Mouse (Mus musculus) heart, postnatal 25 days (tissue): ENCODE measurements around the gene Stx1b. TPM values are rescaled to one million over a fixed set of nuclear protein-coding genes. Genes with fewer than 3 reads are reported as not detected.
"Not testable (repeated sequence)": the region's sequence is repeated elsewhere in the genome, so short reads cannot be mapped to it uniquely, and the experiment has no call there.

Source experiments
- DNase-seq: peaks from one replicate; pipeline ENCODE4 v3.0.0; 2022; ENCODE audit warnings: low spot score
- intact Hi-C: fragments of 180-260 bp; cut with DNase I; formaldehyde crosslinking; loops from one replicate; pipeline ENCODE4 v1.15.1; 2025
- total RNA-seq, 2 experiments: library from RNA; stranded (reverse); gene quantifications; 2 replicates each; pipeline ENCODE4 v1.2.3; 2021

Gene Stx1b
- under 1 TPM; 0.39 to 0.42 TPM for total RNA-seq

DNA sequence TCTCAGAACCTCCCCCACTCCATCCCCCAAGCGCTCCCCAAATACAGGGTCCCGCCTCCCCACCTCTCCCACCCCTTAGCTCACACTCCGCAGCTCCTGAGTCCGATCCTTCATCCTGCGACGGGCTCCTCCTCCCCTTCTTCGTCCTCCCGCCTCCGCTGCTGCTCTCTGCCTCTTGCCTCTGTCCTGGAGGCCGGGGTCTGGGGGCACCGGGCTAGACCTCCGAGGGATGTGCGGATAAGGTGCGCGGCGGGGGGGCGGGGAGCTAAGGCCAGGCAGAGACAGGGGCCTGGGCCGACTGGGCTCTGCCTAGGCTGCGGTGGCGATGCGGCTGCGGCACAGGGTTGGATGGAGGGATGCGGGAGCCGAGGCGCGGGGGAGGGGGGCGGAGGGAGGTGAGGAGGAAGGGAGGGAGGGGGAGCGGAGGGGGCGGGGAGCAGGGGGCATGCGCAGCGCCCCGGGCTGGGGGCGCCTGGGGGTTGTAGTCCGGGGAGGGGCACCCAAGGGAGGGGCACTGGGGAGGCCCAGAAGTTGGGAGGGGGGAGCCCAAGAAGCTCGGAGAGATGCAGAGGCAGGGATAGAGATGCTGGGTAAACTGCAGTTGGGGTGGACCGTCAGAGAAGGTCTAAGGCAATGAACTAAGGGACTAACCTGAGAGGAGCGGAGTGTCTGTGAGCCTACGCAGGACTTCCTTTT lies at the start of gene Stx1b, which contains the start of gene Stx4a:
Gene Stx1b, minus strand, starts transcription at position 374 of the 696 bp plus-strand sequence.
Gene Stx4a, plus strand, starts transcription at position 119 of the 696 bp plus-strand sequence.
- DNase-seq: no peak
- intact Hi-C loops: no loop called here

GRCm38 (mm10) chr7:127870136-127870821 lies 45.9 kb upstream of the Stx1b start:
- intact Hi-C loops: no loop called here
- DNase-seq: no peak

- intact Hi-C loops: loop anchor here (10.0 kb wide), 1 partner anchor 466 kb away; no protein-coding TSS in a partner anchor
- no peak for DNase-seq
Observed at GRCm38 (mm10) chr7:127869149-127869810, 44.9 kb upstream of the Stx1b start.

DNA sequence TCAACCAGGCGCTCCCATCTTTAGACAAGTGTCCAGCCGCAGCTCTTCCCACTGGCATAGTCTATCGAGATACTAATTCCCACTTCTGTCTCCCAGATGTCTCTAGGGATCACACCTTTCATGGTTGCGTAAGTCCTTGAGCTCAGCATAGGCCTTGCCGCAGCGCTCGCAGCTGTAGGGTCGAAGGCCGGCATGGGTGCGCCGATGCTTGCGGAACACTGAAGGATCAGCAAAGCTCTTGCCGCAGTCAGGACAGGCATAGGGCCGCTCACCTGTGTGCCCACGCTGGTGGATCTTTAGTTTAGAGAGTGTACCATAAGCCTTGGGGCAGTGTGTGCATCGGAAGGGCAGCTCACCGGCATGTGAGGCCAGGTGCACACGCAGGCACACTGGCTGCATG lies 43.3 kb upstream of the Stx1b start:
- intact Hi-C loops: loop anchor here (10.0 kb wide), 1 partner anchor 467 kb away; no protein-coding TSS in a partner anchor
- no peak for DNase-seq

- DNase-seq: no peak
- intact Hi-C loops: loop anchor here (10.0 kb wide), 1 partner anchor 468 kb away; no protein-coding TSS in a partner anchor
Observed at GRCm38 (mm10) chr7:127866434-127866833, 42.1 kb upstream of the Stx1b start.

- no peak for DNase-seq
- intact Hi-C loops: no loop called here
Observed at GRCm38 (mm10) chr7:127858258-127858657, 33.9 kb upstream of the Stx1b start.

GRCm38 (mm10) chr7:127850906-127851305 lies 26.6 kb upstream of the Stx1b start:
- intact Hi-C loops: no loop called here
- no peak for DNase-seq

GRCm38 (mm10) chr7:127849973-127850875 lies 25.9 kb upstream of the Stx1b start:
- intact Hi-C loops: no loop called here
- DNase-seq: no peak

DNA sequence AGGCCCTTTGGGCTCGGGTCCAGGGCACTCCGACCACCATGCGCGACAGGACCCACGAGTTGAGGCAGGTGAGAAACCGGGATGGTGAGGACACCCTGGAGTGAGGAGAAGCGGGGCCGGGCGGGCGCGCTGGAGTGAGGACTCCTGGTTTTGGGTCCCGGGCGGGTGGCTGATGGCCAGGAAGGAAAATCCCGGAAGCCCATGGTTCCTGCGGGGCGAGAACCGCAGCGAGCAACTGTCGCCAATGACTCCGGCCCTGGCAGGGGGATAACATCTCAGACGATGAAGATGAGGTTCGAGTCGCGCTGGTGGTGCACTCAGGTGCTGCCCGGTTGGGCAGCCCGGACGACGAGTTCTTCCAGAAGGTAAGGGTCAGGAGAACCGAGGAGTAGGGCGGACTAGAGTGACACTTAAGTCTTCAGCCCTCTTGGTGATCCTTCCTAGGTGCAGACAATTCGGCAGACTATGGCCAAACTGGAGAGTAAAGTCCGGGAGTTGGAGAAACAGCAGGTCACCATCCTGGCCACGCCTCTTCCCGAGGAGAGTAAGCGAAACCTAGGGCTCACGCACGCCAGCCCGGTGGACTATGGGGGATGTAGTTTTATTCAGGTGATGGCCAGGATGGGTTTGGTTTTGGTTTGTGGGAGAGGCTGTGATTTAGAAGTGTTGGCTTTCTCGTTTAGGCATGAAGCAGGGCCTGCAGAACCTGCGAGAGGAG lies 17.8 kb upstream of the Stx1b start:
- peak; percentile 74 for DNase-seq
- intact Hi-C loops: loop anchor here (2.0 kb wide), 1 partner anchor 33 kb away; no protein-coding TSS in a partner anchor

DNA sequence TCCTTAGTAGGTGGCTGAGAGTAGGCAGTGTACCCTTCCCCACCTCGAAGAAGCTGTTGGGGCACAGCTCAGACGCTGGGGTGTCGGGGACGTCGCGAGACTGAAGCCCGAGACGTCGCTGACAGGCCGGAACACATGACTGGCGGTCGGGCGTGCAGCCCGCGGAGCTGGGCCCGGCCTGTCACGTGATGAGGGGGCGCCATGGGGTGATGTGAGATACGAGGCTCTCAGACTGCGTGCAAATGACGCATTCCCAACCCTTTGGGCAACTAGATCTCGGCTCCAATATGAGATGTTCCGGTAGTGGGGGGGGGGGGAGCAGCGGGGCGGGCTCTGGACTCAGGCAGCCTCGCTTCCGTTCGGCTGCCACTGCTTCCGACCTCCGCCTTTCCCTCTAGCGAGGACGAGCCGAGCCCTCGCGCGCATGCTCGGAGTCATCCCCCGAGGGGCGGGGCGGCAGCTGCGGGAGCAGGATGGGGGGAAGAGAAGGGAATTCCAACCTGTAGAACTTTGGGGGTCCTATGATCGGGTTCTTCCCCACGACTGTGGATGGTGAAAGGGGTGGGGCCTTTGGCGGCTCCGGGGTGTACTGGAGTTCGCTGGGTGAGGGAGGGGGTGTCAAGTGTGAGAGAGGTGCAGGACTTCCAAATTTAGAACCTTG lies 17.1 kb upstream of the Stx1b start:
- peak; percentile 93 for DNase-seq
- intact Hi-C loops: no loop called here

DNA sequence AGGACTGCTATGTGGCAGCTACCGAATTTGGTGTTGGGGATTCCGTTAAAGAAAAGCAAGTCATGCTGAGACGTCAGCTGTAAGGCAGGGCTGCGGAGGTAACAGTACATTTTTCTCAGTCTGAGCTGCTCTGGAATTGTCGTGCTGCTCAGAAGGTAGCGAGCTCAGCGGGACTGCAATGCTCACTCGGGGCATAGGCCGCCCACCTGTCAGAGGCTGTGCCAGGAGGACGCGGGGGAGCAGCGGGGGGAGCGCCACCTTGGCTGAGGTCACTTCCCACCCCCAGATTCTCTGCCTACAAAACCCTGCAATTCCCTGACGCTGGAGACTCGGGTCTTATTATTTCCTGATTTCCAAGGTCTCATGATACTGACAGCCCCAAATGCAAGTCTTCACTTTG lies 16.5 kb upstream of the Stx1b start:
- intact Hi-C loops: no loop called here
- peak; percentile 40 for DNase-seq

DNA sequence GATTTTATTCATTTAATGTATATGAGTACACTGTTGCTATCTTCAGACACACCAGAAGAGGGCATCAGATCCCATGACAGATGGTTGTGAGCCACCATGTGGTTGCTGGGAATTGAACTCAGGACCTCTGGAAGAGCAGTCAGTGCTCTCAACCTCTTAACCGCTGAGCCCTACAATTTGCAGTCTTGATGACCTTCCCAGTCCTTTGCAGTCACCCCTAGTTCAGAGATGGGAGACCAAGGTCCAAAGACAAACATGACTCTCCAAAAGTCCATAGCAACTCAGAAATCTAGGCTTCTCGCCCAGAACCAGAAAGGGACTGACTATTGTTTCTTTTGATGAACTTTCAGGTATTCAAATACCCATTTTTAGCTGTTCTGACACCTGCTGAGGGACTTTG lies 15.7 kb upstream of the Stx1b start:
- DNase-seq, intact Hi-C loops: not testable (repeated sequence)

- intact Hi-C loops: loop anchor here (2.0 kb wide), 1 partner anchor 37 kb away; the partner anchor contains the start of gene Hsd3b7
- DNase-seq: not testable (repeated sequence)
Observed at GRCm38 (mm10) chr7:127837878-127838277, 13.5 kb upstream of the Stx1b start.

DNA sequence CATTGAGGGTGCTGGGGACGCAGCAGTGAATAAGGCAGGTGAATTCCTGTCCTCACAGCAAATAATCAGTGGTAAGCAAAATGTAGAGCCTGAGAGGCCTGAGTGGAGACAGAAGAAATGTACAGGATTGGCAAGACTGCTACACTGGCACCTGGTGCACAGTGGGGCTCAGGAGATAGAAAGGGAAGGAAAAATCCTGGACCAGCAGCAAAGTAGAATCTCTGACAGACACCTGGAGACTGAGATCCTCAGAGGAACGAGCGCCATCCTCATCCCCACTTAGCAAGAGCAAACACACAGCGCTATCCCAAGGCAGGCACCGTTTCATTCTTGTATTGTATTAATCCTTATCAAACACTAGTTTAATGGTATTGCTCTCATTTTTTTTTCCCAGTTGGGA lies 13.1 kb upstream of the Stx1b start:
- intact Hi-C loops: no loop called here

DNA sequence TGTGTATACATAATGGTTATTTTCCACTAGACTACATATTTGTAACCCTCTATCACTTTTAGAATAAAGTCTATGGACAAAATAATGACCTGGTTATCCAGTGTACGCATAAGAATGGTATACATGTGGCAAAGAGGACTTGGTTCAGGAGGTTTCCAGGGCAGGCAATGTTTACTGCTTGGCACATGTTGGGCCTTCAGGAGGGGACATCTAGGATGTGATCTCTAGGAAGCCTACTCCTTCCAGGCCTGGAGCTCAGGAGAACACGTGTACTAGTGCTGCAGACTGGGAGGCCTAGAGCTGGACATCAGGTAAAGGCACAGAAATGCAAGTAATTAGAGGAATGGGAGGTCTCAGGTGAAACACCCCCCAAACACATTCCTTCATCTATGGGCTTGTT lies 11.2 kb upstream of the Stx1b start:
- intact Hi-C loops: no loop called here
- DNase-seq: no peak

More for the DNA sequence above, 13.1 kb upstream of the Stx1b start:
- DNase-seq: no peak

DNA sequence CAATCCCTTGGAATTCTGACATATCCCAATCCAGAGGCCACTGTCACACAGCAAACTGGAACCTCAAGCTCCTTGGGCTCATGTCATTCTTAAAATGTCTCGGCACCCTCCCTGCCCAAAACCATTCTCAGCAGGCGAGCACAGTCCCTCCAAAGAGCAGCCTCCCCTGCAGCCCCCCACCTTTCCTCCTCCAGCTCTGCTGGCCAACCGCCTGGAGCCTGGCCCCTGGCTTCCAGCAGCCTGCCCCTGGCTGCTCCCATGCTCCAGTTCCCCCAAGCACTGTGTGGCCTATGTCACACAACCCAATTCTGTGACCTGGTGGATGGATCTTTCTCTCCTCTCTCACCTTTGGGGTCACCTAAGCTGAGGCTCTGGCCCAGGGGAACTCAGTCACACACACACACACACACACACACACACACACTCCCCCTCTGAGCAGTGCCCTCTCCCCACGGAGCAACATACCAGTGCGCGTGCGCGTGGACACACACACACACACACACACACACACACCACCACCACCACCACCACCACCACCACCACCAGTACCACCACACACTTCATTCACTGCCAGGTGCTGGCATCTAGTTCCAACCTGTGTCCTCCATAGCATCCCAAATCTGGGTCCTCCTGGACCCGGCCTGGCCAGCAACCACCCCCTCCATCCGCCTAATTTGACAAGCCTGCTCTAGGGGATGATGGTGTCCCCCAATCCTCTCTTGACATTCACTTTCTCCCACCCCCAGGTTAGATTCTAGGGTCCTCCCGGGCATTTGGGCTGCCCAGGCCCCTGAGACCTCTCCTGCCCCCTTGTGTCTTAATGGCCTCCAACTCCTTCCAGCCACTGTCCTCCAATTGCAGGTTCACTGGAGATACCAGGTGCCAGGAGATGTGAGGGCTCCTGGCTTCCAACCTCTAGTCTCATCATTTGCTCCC lies 845 bp downstream of the Stx1b start:
- DNase-seq: no peak
- intact Hi-C loops: no loop called here

DNA sequence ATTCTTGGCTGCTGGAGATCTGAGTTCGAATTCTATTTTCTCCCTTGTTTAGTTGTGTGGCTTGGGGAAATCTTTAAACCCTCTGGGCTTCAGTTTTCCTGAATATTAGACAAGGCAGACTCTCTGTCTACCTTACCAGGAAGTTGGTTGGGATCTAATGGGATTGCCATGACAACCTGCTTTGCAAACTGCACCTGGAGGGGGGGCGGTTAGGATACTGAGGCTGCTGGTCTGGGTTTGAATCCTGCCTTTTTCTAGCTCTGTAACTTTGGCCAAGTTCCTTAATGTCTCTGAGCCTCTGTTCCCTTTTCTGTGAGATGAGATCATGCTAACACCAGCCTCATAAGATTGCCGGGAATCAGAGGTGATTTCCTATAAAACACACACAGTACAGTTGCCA lies 1.9 kb downstream of the Stx1b start:
- no peak for DNase-seq
- intact Hi-C loops: no loop called here
